Mouse (Mus musculus): ENCODE results near the gene Txnip.

GRCm38 (mm10) chr3:96570643-96571042, 12.9 kb downstream of the Txnip start:
- TF ChIP-seq CTCF (IDR thresholded peaks at IDR 0.05; ENCODE audit: control insufficient read depth, insufficient read depth, insufficient replicate concordance, low read depth, low read length) (no peak), POLR2A (IDR thresholded peaks at IDR 0.05; ENCODE audit: control insufficient read depth, low read depth, low read length) (no peak)
